Mouse (Mus musculus): ENCODE results near the gene Nudt2.
"Not testable (repeated sequence)": the region's sequence is repeated elsewhere in the genome, so short reads cannot be mapped to it uniquely, and the experiment has no call there.

Gene Nudt2

GRCm38 (mm10) chr4:41464345-41465286 lies at the start of gene Nudt2, which contains the start of gene Kif24:
Gene Nudt2, plus strand, starts transcription at chr4:41465151.
Gene Kif24, minus strand, starts transcription at chr4:41464887.
- DNase-seq (ENCODE audit: extremely low spot score), result peak; percentile 98

- DNase-seq (ENCODE audit: extremely low spot score), result no peak
Observed at GRCm38 (mm10) chr4:41416966-41417365, 48.0 kb upstream of the Nudt2 start.

GRCm38 (mm10) chr4:41438931-41439330 lies 26.0 kb upstream of the Nudt2 start:
- DNase-seq (ENCODE audit: extremely low spot score), result no peak

GRCm38 (mm10) chr4:41442790-41443302 lies 22.1 kb upstream of the Nudt2 start:
- DNase-seq (ENCODE audit: extremely low spot score), result no peak

- no peak for DNase-seq (ENCODE audit: extremely low spot score)
Observed at GRCm38 (mm10) chr4:41447595-41447994, 17.4 kb upstream of the Nudt2 start.

- DNase-seq (ENCODE audit: extremely low spot score), result no peak
Observed at GRCm38 (mm10) chr4:41460690-41461089, 4.3 kb upstream of the Nudt2 start.

- DNase-seq (ENCODE audit: extremely low spot score), result not testable (repeated sequence)
Observed at GRCm38 (mm10) chr4:41463051-41463738, 1.8 kb upstream of the Nudt2 start.

- no peak for DNase-seq (ENCODE audit: extremely low spot score)
Observed at GRCm38 (mm10) chr4:41465287-41465665, 325 bp downstream of the Nudt2 start.

GRCm38 (mm10) chr4:41468396-41469080 lies 3.6 kb downstream of the Nudt2 start:
- DNase-seq (ENCODE audit: extremely low spot score), result peak; percentile 56

- no peak for DNase-seq (ENCODE audit: extremely low spot score)
Observed at GRCm38 (mm10) chr4:41469199-41469598, 4.2 kb downstream of the Nudt2 start.

- no peak for DNase-seq (ENCODE audit: extremely low spot score)
Observed at GRCm38 (mm10) chr4:41470051-41470683, 5.2 kb downstream of the Nudt2 start.

- DNase-seq (ENCODE audit: extremely low spot score), result no peak
Observed at GRCm38 (mm10) chr4:41470684-41471383, 5.9 kb downstream of the Nudt2 start.

GRCm38 (mm10) chr4:41471384-41471689 lies 6.4 kb downstream of the Nudt2 start:
- DNase-seq (ENCODE audit: extremely low spot score), result no peak

- DNase-seq (ENCODE audit: extremely low spot score), result no peak
Observed at GRCm38 (mm10) chr4:41477648-41478160, 12.8 kb downstream of the Nudt2 start.

- DNase-seq (ENCODE audit: extremely low spot score), result no peak
Observed at GRCm38 (mm10) chr4:41478751-41479455, 14.0 kb downstream of the Nudt2 start.

- DNase-seq (ENCODE audit: extremely low spot score), result no peak
Observed at GRCm38 (mm10) chr4:41479456-41479804, 14.5 kb downstream of the Nudt2 start.

GRCm38 (mm10) chr4:41480254-41480653 lies 15.3 kb downstream of the Nudt2 start:
- DNase-seq (ENCODE audit: extremely low spot score), result no peak

GRCm38 (mm10) chr4:41481601-41482017 lies 16.7 kb downstream of the Nudt2 start:
- DNase-seq (ENCODE audit: extremely low spot score), result no peak

- no peak for DNase-seq (ENCODE audit: extremely low spot score)
Observed at GRCm38 (mm10) chr4:41492951-41493350, 28.0 kb downstream of the Nudt2 start.

- DNase-seq (ENCODE audit: extremely low spot score), result no peak
Observed at GRCm38 (mm10) chr4:41493464-41494116, 28.6 kb downstream of the Nudt2 start.
